Mouse (Mus musculus) MEL (cell line): ENCODE results near the gene Slc8a2. TPM values are rescaled to one million over a fixed set of nuclear protein-coding genes. Genes with fewer than 3 reads are reported as not detected.

ENCODE experiments used
- DNase-seq: peaks from one replicate; pipeline ENCODE4 v3.0.0; 2011; ENCODE audit warnings: low read depth, low spot score
- H3K27ac ChIP-seq: 2 replicates; pipeline ENCODE4 v1.5.1; 2012; ENCODE audit warnings: low read depth, mild to moderate bottlenecking, control low read depth, low read length, moderate library complexity; ENCODE audit not compliant: control insufficient read depth
- H3K27me3 ChIP-seq, 2 experiments: fragments of 150-350 bp in 1 of 2; sonication (generic) in 1 of 2; 2 replicates each; pipeline ENCODE4 v1.6.1; 2012; ENCODE audit warnings: low read length in 2 of 2, mild to moderate bottlenecking in 2 of 2, improper control_type of control experiment in 1 of 2, moderate library complexity in 1 of 2; ENCODE audit not compliant: insufficient read depth in 2 of 2, control insufficient read depth in 1 of 2
- H3K36me3 ChIP-seq, 2 experiments: 2 replicates each; pipeline ENCODE4 v1.6.1; 2012 to 2014; ENCODE audit warnings: low read length in 2 of 2, improper control_type of control experiment in 1 of 2, inconsistent platforms in 1 of 2, mild to moderate bottlenecking in 1 of 2; ENCODE audit not compliant: insufficient read depth in 2 of 2, control insufficient read depth in 1 of 2
- H3K4me1 ChIP-seq, 2 experiments: fragments of 150-350 bp in 1 of 2; sonication (generic) in 1 of 2; 2 replicates each; pipeline ENCODE4 v1.6.1; 2012; ENCODE audit warnings: low read length in 2 of 2, improper control_type of control experiment in 1 of 2, mild to moderate bottlenecking in 1 of 2; ENCODE audit not compliant: insufficient read depth in 2 of 2, control insufficient read depth in 1 of 2
- H3K4me3 ChIP-seq, 2 experiments: fragments of 150-350 bp in 1 of 2; sonication (generic) in 1 of 2; 2 replicates each; pipeline ENCODE4 v1.5.1; 2012; ENCODE audit warnings: low read depth in 2 of 2, low read length in 2 of 2, mild to moderate bottlenecking in 2 of 2, moderate library complexity in 2 of 2, control low read depth in 1 of 2, improper control_type of control experiment in 1 of 2; ENCODE audit not compliant: control insufficient read depth in 1 of 2, insufficient read depth in 1 of 2
- H3K79me2 ChIP-seq: 2 replicates; pipeline ENCODE4 v1.6.1; 2012; ENCODE audit warnings: mild to moderate bottlenecking, low read length, moderate library complexity; ENCODE audit not compliant: control insufficient read depth, poor library complexity, insufficient read depth
- H3K9ac ChIP-seq: 2 replicates; pipeline ENCODE4 v1.6.1; 2012; ENCODE audit warnings: low read depth, mild to moderate bottlenecking, control low read depth, low read length, moderate library complexity; ENCODE audit not compliant: control insufficient read depth, poor library complexity, severe bottlenecking
- H3K9me3 ChIP-seq: fragments of 150-350 bp; sonication (generic); replicated peaks from 2 replicates; pipeline ENCODE4 v1.6.1; 2012; ENCODE audit warnings: mild to moderate bottlenecking, low read length, improper control_type of control experiment, moderate library complexity; ENCODE audit not compliant: insufficient read depth
- BHLHE40 ChIP-seq: IDR thresholded peaks from 2 replicates; pipeline ENCODE4 v1.6.1; 2012; ENCODE audit warnings: low read depth, mild to moderate bottlenecking, inconsistent platforms, low read length, improper control_type of control experiment, borderline replicate concordance
- CHD1 ChIP-seq: IDR thresholded peaks from 2 replicates; pipeline ENCODE4 v1.6.1; 2012; ENCODE audit warnings: low read depth, mild to moderate bottlenecking, inconsistent platforms, low read length, improper control_type of control experiment
- CHD2 ChIP-seq: IDR thresholded peaks from 2 replicates; pipeline ENCODE4 v1.6.1; 2011; ENCODE audit warnings: low read length, improper control_type of control experiment
- E2F4 ChIP-seq: IDR thresholded peaks from 2 replicates; pipeline ENCODE4 v1.6.1; 2011; ENCODE audit warnings: low read depth, low read length, improper control_type of control experiment, borderline replicate concordance
- EP300 ChIP-seq, 2 experiments: IDR thresholded peaks; 2 replicates each; pipeline ENCODE4 v1.6.1; 2011; ENCODE audit warnings: improper control_type of control experiment in 2 of 2, low read length in 2 of 2, low read depth in 1 of 2, mild to moderate bottlenecking in 1 of 2
- GABPA ChIP-seq: IDR thresholded peaks from 2 replicates; pipeline ENCODE4 v1.6.1; 2012; ENCODE audit warnings: low read depth, mild to moderate bottlenecking, inconsistent platforms, low read length, improper control_type of control experiment, moderate library complexity
- HCFC1 ChIP-seq: IDR thresholded peaks from 2 replicates; pipeline ENCODE4 v1.6.1; 2012; ENCODE audit warnings: low read depth, mild to moderate bottlenecking, inconsistent platforms, low read length, improper control_type of control experiment, moderate library complexity
- JUND ChIP-seq: IDR thresholded peaks from 2 replicates; pipeline ENCODE4 v1.6.1; 2011; ENCODE audit warnings: low read depth, mild to moderate bottlenecking, improper control_type of control experiment, low read length
- MAZ ChIP-seq: IDR thresholded peaks from 2 replicates; pipeline ENCODE4 v1.6.1; 2012; ENCODE audit warnings: low read depth, mild to moderate bottlenecking, inconsistent platforms, low read length, improper control_type of control experiment
- MEF2A ChIP-seq: IDR thresholded peaks from 2 replicates; pipeline ENCODE4 v1.6.1; 2014; ENCODE audit warnings: low read depth, mild to moderate bottlenecking, inconsistent platforms, low read length, improper control_type of control experiment; ENCODE audit not compliant: poor library complexity, insufficient replicate concordance, severe bottlenecking; ENCODE audit errors: extremely low read depth
- MYB ChIP-seq: IDR thresholded peaks from 2 replicates; pipeline ENCODE4 v1.6.1; 2011; ENCODE audit warnings: mild to moderate bottlenecking, low read depth, low read length, improper control_type of control experiment
- NRF1 ChIP-seq: IDR thresholded peaks from 2 replicates; pipeline ENCODE4 v1.6.1; 2014; ENCODE audit warnings: low read depth, mild to moderate bottlenecking, inconsistent platforms, low read length, improper control_type of control experiment, moderate library complexity; ENCODE audit not compliant: poor library complexity, insufficient read depth, severe bottlenecking
- POLR2A ChIP-seq, 2 experiments: IDR thresholded peaks; 2 replicates each; pipeline ENCODE4 v1.6.1; 2011 to 2012; ENCODE audit warnings: low read length in 2 of 2, mild to moderate bottlenecking in 2 of 2, control low read depth in 1 of 2, improper control_type of control experiment in 1 of 2, low read depth in 1 of 2, moderate library complexity in 1 of 2; ENCODE audit not compliant: control insufficient read depth in 1 of 2, insufficient read depth in 1 of 2, poor library complexity in 1 of 2
- POLR2AphosphoS2 ChIP-seq: IDR thresholded peaks from 2 replicates; pipeline ENCODE4 v1.6.1; 2011; ENCODE audit warnings: low read length, improper control_type of control experiment
- RAD21 ChIP-seq: IDR thresholded peaks from 2 replicates; pipeline ENCODE4 v1.6.1; 2011; ENCODE audit warnings: mild to moderate bottlenecking, low read depth, low read length, improper control_type of control experiment
- TAL1 ChIP-seq: IDR thresholded peaks from 2 replicates; pipeline ENCODE4 v1.6.1; 2012; ENCODE audit warnings: mild to moderate bottlenecking, inconsistent platforms, low read length, moderate library complexity, mixed read lengths
- TCF12 ChIP-seq: IDR thresholded peaks from 2 replicates; pipeline ENCODE4 v1.6.1; 2014; ENCODE audit warnings: low read depth, mild to moderate bottlenecking, inconsistent platforms, low read length, improper control_type of control experiment, moderate library complexity
- ZC3H11A ChIP-seq: IDR thresholded peaks from 2 replicates; pipeline ENCODE4 v1.6.1; 2012; ENCODE audit warnings: low read depth, mild to moderate bottlenecking, inconsistent platforms, low read length, improper control_type of control experiment
- ZMIZ1 ChIP-seq: IDR thresholded peaks from 2 replicates; pipeline ENCODE4 v1.6.1; 2012; ENCODE audit warnings: low read depth, mild to moderate bottlenecking, inconsistent platforms, low read length, improper control_type of control experiment, moderate library complexity
- ZNF384 ChIP-seq: IDR thresholded peaks from 2 replicates; pipeline ENCODE4 v1.6.1; 2012; ENCODE audit warnings: low read depth, mild to moderate bottlenecking, inconsistent platforms, low read length, improper control_type of control experiment
- polyA plus RNA-seq, 2 experiments: library from polyadenylated mRNA; stranded (reverse) in 1 of 2; unstranded in 1 of 2; fragments of >175 nt in 1 of 2; fragments of >200 nt in 1 of 2; gene quantifications; 2 replicates each; pipeline versions ENCODE4 v1.2.1 to v1.2.4; 2012; ENCODE audit warnings: low replicate concordance in 2 of 2, low read depth in 1 of 2; ENCODE audit not compliant: insufficient read length in 2 of 2, insufficient read depth in 1 of 2, missing spikeins in 1 of 2
- total RNA-seq: library from RNA; depleted of rRNA; stranded (reverse); fragments of 300-350 nt; gene quantifications from 2 replicates; pipeline ENCODE4 v1.2.3, GENCODE M21; 2012

Slc8a2 gene
- total and polyA plus RNA-seq, 3 experiments = 0.06 TPM; not detected in 2

- Histone ChIP-seq H3K9me3 (no peaks in the 10 kb centered on the region), H3K4me1 (no peaks in the 10 kb centered on the region), H3K4me3 (no peak overlapping the region), H3K27ac (no peak overlapping the region), H3K27me3 (peaks cover 7 to 13% of the 10 kb centered on the region in 2 experiments), H3K36me3 (no peaks in the 10 kb centered on the region), H3K79me2 (no peaks in the 10 kb centered on the region), H3K9ac (no peak overlapping the region)
- no peak for DNase-seq
- TF ChIP-seq EP300 (IDR thresholded peaks at IDR 0.05; ENCODE audit: low read depth in 1 of 2, low read length in 2 of 2) = no peak
- TF ChIP-seq E2F4 = no peak
- no peak for TF ChIP-seq CHD2
- no peak for TF ChIP-seq MEF2A
- no peak for TF ChIP-seq ZC3H11A
These were observed 46.3 kb upstream of the Slc8a2 start for GRCm38 (mm10) chr7:16083361-16083760.

- Histone ChIP-seq H3K4me3 (no peak overlapping the region), H3K4me1 (no peaks in the 10 kb centered on the region), H3K9ac (no peak overlapping the region), H3K79me2 (no peaks in the 10 kb centered on the region), H3K36me3 (no peaks in the 10 kb centered on the region), H3K27me3 (peaks cover 23 to 29% of the 10 kb centered on the region in 2 experiments), H3K27ac (no peak overlapping the region), H3K9me3 (no peaks in the 10 kb centered on the region)
- DNase-seq = no peak
- no peak for TF ChIP-seq MAZ
- no peak for TF ChIP-seq MYB
- TF ChIP-seq POLR2A (IDR thresholded peaks at IDR 0.05; ENCODE audit: control insufficient read depth in 1 of 2, insufficient read depth in 1 of 2, low read depth in 1 of 2, low read length in 2 of 2, poor library complexity in 1 of 2) = no peak
- no peak for TF ChIP-seq POLR2AphosphoS2
- no peak for TF ChIP-seq RAD21
- no peak for TF ChIP-seq TAL1
- TF ChIP-seq NRF1 = no peak
- no peak for TF ChIP-seq HCFC1
- no peak for TF ChIP-seq ZNF384
- TF ChIP-seq ZMIZ1 = no peak
- no peak for TF ChIP-seq ZC3H11A
- no peak for TF ChIP-seq BHLHE40
- no peak for TF ChIP-seq CHD1
- TF ChIP-seq GABPA = no peak
- TF ChIP-seq E2F4 = no peak
- TF ChIP-seq TCF12 = no peak
- TF ChIP-seq JUND = no peak
- TF ChIP-seq MEF2A = no peak
These were observed 42.0 kb upstream of the Slc8a2 start for GRCm38 (mm10) chr7:16087587-16087986.
